Mouse (Mus musculus) olfactory bulb, adult 2 months (tissue): ENCODE results near the gene Socs1.

Experiments
- CTCF ChIP-seq: fragments of 200-500 bp; IDR thresholded peaks from 2 replicates; pipeline ENCODE4 v1.5.1; 2012; ENCODE audit warnings: low read depth, mild to moderate bottlenecking, low read length, moderate library complexity; ENCODE audit not compliant: insufficient read depth
- POLR2A ChIP-seq: fragments of 200-500 bp; IDR thresholded peaks from 2 replicates; pipeline ENCODE4 v1.6.1; 2012; ENCODE audit warnings: mild to moderate bottlenecking, low read depth, low read length, moderate library complexity; ENCODE audit not compliant: insufficient read depth

- no peak for TF ChIP-seq POLR2A
- no peak for TF ChIP-seq CTCF
Observed at GRCm38 (mm10) chr16:10737571-10737970, 47.8 kb downstream of the Socs1 start.
